Mouse (Mus musculus): ENCODE results near the gene Cdipt.

Cdipt gene

DNA sequence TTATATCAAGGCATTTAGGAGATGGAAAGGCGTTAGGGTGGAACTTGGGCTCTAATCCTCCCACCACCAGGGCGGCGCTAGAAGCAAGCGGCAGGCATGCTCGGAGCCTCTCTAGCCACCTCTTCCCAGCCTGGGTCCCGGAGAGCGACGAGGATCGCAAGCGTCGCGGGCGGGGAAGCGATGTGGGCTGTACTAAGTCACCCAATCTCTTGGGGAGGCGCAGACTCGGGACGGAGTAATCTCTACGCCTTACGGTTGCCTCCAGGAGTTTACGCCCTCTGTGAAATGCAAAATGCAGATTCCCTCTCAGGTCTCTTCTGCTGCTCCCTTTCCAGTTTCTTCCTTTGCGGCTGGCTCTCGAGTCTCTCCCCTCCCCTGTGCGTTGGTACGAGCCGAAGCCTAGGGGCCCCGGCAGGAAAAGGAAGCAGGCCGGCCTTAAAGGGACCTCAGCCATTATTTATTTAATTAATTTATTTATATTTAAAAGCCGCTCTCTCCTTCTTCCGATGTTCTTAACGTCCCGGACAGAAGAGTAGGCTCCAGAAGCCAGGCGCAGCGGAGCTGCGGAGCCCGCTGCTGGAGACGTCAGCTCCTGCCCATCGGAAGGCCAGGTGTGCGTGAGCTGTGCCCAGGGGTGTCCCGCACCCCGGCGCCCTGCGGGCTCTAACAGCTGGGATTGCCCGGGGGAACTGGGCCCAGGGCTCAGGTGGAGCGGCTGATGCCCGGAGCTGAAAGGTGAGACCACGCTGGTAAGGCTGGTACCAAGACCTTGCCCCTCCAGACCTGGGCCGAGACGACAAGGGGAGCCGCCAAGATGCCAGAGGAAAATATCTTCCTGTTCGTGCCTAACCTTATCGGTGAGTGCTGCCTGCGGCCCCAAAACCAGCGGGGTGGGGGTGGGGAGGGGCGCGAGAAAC is 494 bp downstream of the Cdipt start, which contains the start of gene Cdiptos:
TSS of gene Cdiptos (minus strand) at position 149 of the 917 bp plus-strand sequence.
- DNase-seq (ENCODE audit: extremely low spot score): peak; percentile 94

- DNase-seq (ENCODE audit: extremely low spot score): no peak
Measured at GRCm38 (mm10) chr7:126976878-126977459, 1.3 kb downstream of the Cdipt start.

- no peak for DNase-seq (ENCODE audit: extremely low spot score)
Measured at GRCm38 (mm10) chr7:126978841-126979240, 3.1 kb downstream of the Cdipt start.

DNA sequence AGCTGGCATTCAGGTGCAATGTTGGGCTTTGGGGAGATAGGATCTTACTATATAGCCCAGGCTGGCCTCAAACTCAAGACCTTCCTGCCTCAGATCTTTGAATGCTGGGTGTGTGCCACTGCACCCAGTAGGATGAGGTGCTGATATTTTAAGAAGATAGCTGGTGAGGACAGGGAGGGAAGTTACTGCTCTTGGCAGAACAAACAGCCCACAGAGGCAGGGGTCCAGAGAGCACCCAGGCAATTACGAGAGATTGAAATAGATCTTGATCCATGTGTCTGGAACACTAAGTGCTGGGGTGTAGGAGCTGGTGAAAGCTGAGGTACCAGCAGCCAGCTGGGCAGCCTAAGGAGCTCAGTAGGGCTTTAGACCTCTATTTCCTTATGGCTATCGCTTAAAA is 5.9 kb downstream of the Cdipt start:
- DNase-seq (ENCODE audit: extremely low spot score): no peak

DNA sequence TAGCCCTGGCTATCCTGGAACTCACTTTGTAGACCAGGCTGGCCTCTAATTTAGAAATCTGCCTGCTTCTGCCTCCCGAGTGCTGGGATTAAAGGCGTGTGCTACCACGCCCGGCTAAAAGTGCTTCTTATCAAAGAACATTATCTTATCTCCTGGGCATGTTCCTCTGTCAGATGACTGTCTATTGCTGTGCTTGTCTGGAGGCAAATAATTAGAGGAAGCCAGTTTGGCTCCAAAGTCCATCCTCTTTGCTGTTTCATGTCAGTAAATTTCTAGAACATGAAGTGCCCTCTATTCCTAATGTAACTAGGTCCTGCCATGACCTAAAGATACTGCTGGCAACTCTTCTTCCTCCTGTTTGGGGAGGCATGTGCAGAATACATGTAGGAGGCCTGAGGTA is 6.3 kb downstream of the Cdipt start:
- no peak for DNase-seq (ENCODE audit: extremely low spot score)

DNA sequence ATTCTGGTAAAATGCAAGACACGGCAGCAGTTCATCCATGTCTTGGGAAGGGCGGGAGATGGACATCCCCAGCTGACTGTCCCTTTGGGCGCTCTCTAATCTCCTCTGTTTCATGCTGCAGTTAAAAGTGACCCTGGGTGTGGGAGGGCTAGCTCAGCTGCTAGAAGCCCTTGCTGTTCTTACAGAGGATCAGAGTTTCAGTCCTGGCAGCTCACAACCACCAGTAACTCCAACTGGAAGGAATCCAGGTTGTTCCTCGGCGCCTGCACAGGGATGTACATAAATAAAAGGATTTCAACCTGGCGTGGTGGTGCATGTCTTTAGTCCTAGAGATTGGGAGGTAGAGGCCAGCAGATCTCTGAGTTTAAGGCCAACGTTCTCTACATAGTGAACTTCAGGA is 7.4 kb downstream of the Cdipt start:
- no peak for DNase-seq (ENCODE audit: extremely low spot score)

- DNase-seq (ENCODE audit: extremely low spot score): no peak
Measured at GRCm38 (mm10) chr7:126984667-126985444, 9.1 kb downstream of the Cdipt start.

DNA sequence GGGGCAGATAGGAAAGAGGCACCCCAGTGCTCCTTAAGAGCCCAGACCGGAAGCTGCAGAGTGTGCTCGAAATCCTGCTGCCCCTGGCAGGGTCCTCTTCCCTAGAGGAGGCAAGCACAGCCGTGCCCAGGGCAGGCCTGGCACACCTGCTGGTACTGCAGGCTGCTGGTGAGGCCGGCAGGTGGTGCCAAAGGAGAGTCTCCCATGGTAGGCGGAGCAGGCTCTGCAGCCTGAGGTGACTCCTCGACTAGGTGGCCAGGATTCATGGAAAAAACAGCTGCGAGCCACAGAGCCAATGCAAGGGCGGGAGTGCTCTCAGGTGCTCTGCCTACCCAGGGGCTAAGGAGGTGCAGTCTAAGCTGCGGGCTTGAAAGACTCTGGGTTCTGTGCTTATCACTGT is 10.6 kb downstream of the Cdipt start:
- DNase-seq (ENCODE audit: extremely low spot score): no peak

GRCm38 (mm10) chr7:126988816-126989215 is 13.1 kb downstream of the Cdipt start:
- DNase-seq (ENCODE audit: extremely low spot score): no peak

DNA sequence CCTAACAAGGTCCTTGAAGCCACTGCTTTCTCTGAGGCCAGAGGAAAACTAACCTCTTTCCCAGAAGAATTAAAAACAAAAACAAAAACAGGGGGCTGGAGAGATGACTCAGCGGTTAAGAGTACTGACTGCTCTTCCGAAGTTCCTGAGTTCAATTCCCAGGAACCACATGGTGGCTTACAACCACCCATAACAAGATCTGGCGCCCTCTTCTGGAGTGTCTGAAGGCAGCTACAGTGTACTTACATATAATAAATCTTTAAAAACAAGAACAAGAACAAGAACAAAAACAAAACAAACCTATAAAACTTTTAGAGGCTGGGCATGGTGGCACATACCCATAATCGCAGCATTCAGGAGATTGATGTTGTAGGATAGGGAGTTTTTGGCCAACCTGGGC is 20.7 kb downstream of the Cdipt start:
- no peak for DNase-seq (ENCODE audit: extremely low spot score)

DNA sequence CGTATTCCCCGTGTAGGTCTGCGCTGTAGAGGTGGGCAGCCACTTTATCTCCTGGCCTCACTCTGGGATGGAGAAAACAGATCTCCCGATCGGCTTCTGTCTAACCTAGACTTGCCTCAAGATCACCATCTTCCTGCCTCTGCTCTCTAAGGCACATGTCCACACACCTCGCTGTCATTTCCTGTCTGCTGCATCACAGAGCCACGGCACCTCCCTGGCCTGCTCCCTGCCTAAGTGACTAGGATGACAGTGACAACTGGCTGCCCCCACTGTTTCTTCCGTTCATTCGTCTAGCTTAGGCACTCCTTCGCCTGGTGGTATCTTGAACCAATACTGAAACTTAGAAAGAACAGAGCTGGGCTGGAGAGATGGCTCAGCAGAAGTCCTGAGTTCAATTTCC is 23.9 kb downstream of the Cdipt start:
- no peak for DNase-seq (ENCODE audit: extremely low spot score)

- DNase-seq (ENCODE audit: extremely low spot score): no peak
Measured at GRCm38 (mm10) chr7:127003620-127004019, 27.9 kb downstream of the Cdipt start.

- DNase-seq (ENCODE audit: extremely low spot score): no peak
Measured at GRCm38 (mm10) chr7:127004122-127004875, 28.6 kb downstream of the Cdipt start.

DNA sequence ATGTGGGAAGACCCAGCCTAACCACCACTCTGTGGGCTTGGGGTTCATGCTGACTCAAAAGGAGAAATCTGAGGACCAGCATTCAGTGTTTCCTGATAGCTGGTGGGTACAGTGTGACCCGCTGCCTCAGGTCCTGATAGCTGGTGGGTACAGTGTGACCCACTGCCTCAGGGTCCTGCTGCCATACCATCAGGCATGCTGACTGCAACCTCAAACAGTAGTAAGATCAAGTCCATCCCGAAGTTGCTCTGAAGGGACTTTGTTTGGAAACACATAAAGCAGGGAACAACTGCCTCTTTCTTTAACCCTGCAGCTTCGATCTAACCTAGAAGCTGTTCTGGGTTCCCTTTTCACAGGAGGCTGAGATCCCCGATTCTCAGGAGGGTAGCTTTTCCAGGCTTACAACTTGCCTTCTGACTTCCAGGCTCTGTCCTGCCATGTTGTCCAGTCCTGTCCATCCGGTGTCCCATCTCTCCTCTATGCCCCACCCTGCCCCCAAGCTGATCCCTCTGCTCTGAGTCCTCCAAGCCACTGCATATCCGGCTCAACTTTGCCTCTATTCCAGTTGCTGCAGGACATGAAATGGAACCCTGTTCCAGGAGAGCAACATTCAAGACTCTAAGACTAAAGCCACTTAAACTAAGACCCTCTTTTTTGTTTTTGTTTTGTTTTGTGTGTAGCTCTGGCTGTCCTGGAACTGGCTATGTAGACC is 31.8 kb downstream of the Cdipt start:
- DNase-seq (ENCODE audit: extremely low spot score): no peak

GRCm38 (mm10) chr7:127008239-127009019 is 32.7 kb downstream of the Cdipt start:
- DNase-seq (ENCODE audit: extremely low spot score): peak; percentile 24

DNA sequence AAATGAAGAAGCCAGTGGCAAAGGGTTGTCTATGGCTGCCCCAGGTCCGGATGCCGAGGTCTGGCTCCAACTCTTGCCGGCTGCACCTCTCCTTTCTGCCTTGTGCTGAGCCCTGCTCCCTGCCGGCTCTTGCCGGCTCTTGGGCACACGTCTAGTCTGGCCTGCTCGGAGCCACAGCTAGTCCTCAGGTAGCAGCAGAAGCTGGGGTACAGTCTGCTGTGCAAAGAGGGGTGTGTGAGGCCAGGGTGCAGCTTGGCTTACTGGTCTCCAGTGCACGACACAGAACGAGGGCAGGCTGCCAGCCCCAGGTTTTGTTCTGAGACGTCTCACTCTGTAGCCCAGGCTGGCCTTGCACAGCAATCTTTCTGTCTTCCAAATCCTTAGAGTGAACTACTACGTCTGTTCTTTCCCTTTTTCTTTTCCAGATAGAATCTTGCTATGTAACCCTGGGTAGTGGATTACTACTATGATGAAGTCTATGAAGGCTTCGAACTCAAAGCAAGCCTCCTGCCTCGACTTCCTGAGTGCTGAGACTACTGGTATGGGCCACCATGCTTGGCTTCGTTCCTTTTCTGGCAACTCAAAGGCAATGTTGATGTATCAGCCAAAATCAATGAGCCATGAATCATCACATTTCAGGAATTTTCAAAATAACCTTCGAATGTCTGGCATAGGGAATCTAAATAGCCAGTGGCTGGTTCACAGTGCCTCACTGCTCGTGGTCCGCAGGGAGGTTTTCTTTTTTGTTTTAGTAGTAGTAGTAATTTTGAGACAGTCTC is 33.8 kb downstream of the Cdipt start:
- DNase-seq (ENCODE audit: extremely low spot score): no peak

DNA sequence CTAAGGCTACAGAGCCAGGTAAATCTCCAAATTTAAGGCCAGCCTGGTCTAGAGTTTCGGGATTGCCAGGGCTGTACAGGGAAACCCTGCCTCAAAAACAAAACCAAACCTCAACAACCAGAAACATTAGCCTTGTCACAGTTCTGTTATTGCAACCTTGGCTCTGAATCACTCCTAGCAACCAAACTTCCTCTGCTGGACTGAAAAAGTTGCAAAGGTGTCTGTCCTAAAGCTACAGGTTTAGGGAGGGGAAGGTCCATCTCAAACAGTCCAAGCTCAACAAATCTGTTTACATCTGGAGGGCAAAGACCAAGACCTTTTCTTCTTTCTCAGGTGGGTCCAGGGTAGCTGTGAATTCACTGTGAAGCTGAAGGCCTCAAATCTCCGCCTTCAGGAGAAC is 35.3 kb downstream of the Cdipt start:
- DNase-seq (ENCODE audit: extremely low spot score): no peak

GRCm38 (mm10) chr7:127011717-127012116 is 36.0 kb downstream of the Cdipt start:
- DNase-seq (ENCODE audit: extremely low spot score): no peak

DNA sequence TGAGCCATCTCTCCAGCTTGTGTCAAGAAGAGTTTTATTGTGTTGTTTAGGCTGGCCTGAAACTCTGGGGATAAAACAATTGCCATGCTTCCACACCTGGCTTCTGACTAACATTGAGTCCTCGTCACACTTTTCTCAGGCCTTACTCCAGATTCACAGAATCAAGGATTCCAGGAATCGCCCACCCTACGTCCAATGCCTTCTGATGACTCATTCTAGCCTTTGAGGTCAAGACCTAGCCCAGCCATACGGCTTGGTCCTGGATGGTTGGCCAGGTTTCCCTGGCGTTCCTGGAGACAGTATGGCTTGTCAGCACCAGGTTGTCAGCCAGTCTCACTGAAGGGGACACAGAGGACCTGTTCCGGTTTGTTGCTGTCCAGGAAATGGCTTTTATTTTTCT is 36.7 kb downstream of the Cdipt start:
- DNase-seq (ENCODE audit: extremely low spot score): no peak
